ENCODE assay signal across 26 mouse cellular contexts in genomic region chr11:104330151-104330550, GRCm38 (mm10).
DNase-seq lines count a peak whose midpoint lies in the region; ATAC-seq and TF ChIP-seq lines count a peak whose summit lies in the region.
"Had no signal": no experiment of that assay in that cellular context is flagged by ENCODE, and none has a peak within 500 bp of the region (broad histone marks: within the 10 kb centered on the region; RNA-seq: fewer than 3 reads in every experiment).

No protein-coding gene starts in this region.

- H3K9ac ChIP-seq in kidney, postnatal 0 days (ENCODE audit: low read depth, low read length) = no peak overlapping the region
- H3K9ac ChIP-seq in midbrain, embryonic 15.5 days = no peak overlapping the region
- no peak overlapping the region for H3K9ac ChIP-seq in midbrain, embryonic 11.5 days (ENCODE audit: low read length)
- H3K9ac ChIP-seq: embryonic facial prominence, embryonic 12.5 days; embryonic facial prominence, embryonic 15.5 days; forebrain, postnatal 0 days; heart, embryonic 12.5 days; heart, embryonic 15.5 days; hindbrain, embryonic 12.5 days had no signal

- peaks cover 11% of the 10 kb centered on the region for H3K36me3 ChIP-seq in kidney, postnatal 0 days (ENCODE audit: insufficient read depth, low read length)
- H3K36me3 ChIP-seq in midbrain, embryonic 15.5 days (replicated peaks) = peaks cover 21% of the 10 kb centered on the region
- peaks cover 16% of the 10 kb centered on the region for H3K36me3 ChIP-seq in midbrain, embryonic 11.5 days (ENCODE audit: control insufficient read depth, insufficient read depth, low read length)
- H3K36me3 ChIP-seq in testis, adult 2 months (ENCODE audit: control insufficient read depth, insufficient read depth, low read length) = no peaks in the 10 kb centered on the region

- TF ChIP-seq CTCF in kidney, postnatal 0 days (IDR thresholded peaks at IDR 0.05; ENCODE audit: low read depth) = 0 out of 2 replicates have a peak, but pooled peaks have one; percentile 5
- no peak for TF ChIP-seq CTCF in testis, adult 2 months (IDR thresholded peaks at IDR 0.05; ENCODE audit: control insufficient read depth, insufficient read depth, insufficient replicate concordance, low read depth, low read length)

- H3K4me1 ChIP-seq in kidney, postnatal 0 days (replicated peaks; ENCODE audit: insufficient read depth, low read length) = no peaks in the 10 kb centered on the region
- H3K4me1 ChIP-seq in midbrain, embryonic 15.5 days = no peaks in the 10 kb centered on the region
- H3K4me1 ChIP-seq in midbrain, embryonic 11.5 days (ENCODE audit: control insufficient read depth, insufficient read depth, low read length) = no peaks in the 10 kb centered on the region
- H3K4me1 ChIP-seq in testis, adult 2 months (ENCODE audit: control insufficient read depth, insufficient read depth, low read length) = no peaks in the 10 kb centered on the region
- H3K4me1 ChIP-seq: embryonic facial prominence, embryonic 12.5 days; embryonic facial prominence, embryonic 15.5 days; hindbrain, embryonic 12.5 days had no signal

- WGBS in kidney, postnatal 0 days = 86% methylated on average over 4 of the region's 4 CpGs
- 85% methylated on average over 4 of the region's 4 CpGs for WGBS in midbrain, embryonic 15.5 days
- 91% methylated on average over 4 of the region's 4 CpGs for WGBS in midbrain, embryonic 11.5 days

- no peak overlapping the region for H3K27ac ChIP-seq in kidney, postnatal 0 days
- 0 out of 2 replicates have a peak overlapping the region, but pooled peaks have one; percentile 12 for H3K27ac ChIP-seq in midbrain, embryonic 15.5 days
- H3K27ac ChIP-seq in midbrain, embryonic 11.5 days (ENCODE audit: low read depth, low read length) = no peak overlapping the region
- H3K27ac ChIP-seq in testis, adult 2 months (ENCODE audit: control insufficient read depth, insufficient read depth, low read depth, low read length) = peak overlapping the region; percentile 51
- H3K27ac ChIP-seq: embryonic facial prominence, embryonic 12.5 days; embryonic facial prominence, embryonic 15.5 days; gastrocnemius, adult 2 months; heart, embryonic 15.5 days had no signal

- no peak overlapping the region for H3K4me3 ChIP-seq in kidney, postnatal 0 days (replicated peaks; ENCODE audit: low read depth, low read length)
- no peak overlapping the region for H3K4me3 ChIP-seq in midbrain, embryonic 15.5 days
- H3K4me3 ChIP-seq in midbrain, embryonic 11.5 days (ENCODE audit: low read depth, low read length) = no peak overlapping the region
- H3K4me3 ChIP-seq in testis, adult 2 months (ENCODE audit: control insufficient read depth, low read depth, low read length) = peak overlapping the region; percentile 59
- H3K4me3 ChIP-seq: embryonic facial prominence, embryonic 12.5 days; embryonic facial prominence, embryonic 15.5 days; gastrocnemius, adult 2 months; heart, embryonic 12.5 days; heart, embryonic 15.5 days; hindbrain, embryonic 12.5 days had no signal

- peak; percentile 34 for DNase-seq in adrenal gland, adult 2 months
- no peak for DNase-seq in adrenal gland, postnatal 4 days (ENCODE audit: low spot score in 2 of 2)
- DNase-seq in kidney, postnatal 0 days (ENCODE audit: low spot score) = no peak
- DNase-seq in kidney, adult 18-20 months = no peak
- DNase-seq in midbrain, embryonic 11.5 days (ENCODE audit: low spot score, missing footprints) = no peak
- no peak for DNase-seq in testis, postnatal 14 days (ENCODE audit: low spot score)
- DNase-seq: adrenal gland, postnatal 10 days; cerebellum, adult 11 months; cerebellum, adult 9-11 months; cerebellum, postnatal 25 days; forebrain, postnatal 0 days; gastrocnemius, adult 2 months; gastrocnemius, postnatal 14 days; heart, adult 18-20 months; heart, postnatal 10 days; heart, postnatal 4 days had no signal

- H3K27me3 ChIP-seq in kidney, postnatal 0 days (ENCODE audit: insufficient read depth, low read length) = no peaks in the 10 kb centered on the region
- no peaks in the 10 kb centered on the region for H3K27me3 ChIP-seq in midbrain, embryonic 15.5 days (replicated peaks)
- H3K27me3 ChIP-seq in midbrain, embryonic 11.5 days (ENCODE audit: control insufficient read depth, insufficient read depth, low read length) = no peaks in the 10 kb centered on the region
- H3K27me3 ChIP-seq in testis, adult 2 months (ENCODE audit: control insufficient read depth, insufficient read depth, low read length) = no peaks in the 10 kb centered on the region
- H3K27me3 ChIP-seq: embryonic facial prominence, embryonic 12.5 days; embryonic facial prominence, embryonic 15.5 days; heart, embryonic 12.5 days; heart, embryonic 15.5 days; hindbrain, embryonic 12.5 days had no signal

- peak; percentile 55; the same call in 1 of the 2 replicates for TF ChIP-seq POLR2A in testis, adult 2 months (IDR thresholded peaks at IDR 0.05; ENCODE audit: control insufficient read depth, low read depth, low read length)

- ATAC-seq in kidney, postnatal 0 days (replicated peaks; ENCODE audit: low FRiP score, low read depth) = no peak
- ATAC-seq in midbrain, embryonic 15.5 days (replicated peaks) = no peak
- ATAC-seq in midbrain, embryonic 11.5 days (ENCODE audit: low FRiP score) = no peak
- ATAC-seq: activated CD4-positive, CD25-positive, alpha-beta regulatory T cell, adult 4 months; forebrain, embryonic 14.5 days; forebrain, postnatal 0 days; hindbrain, embryonic 16.5 days had no signal

- H3K9me3 ChIP-seq in kidney, postnatal 0 days (replicated peaks; ENCODE audit: low read length) = no peaks in the 10 kb centered on the region
- H3K9me3 ChIP-seq in midbrain, embryonic 15.5 days = no peaks in the 10 kb centered on the region
- no peaks in the 10 kb centered on the region for H3K9me3 ChIP-seq in midbrain, embryonic 11.5 days (ENCODE audit: control insufficient read depth, low read length)
- H3K9me3 ChIP-seq: embryonic facial prominence, embryonic 12.5 days; embryonic facial prominence, embryonic 15.5 days; heart, embryonic 12.5 days; heart, embryonic 15.5 days; hindbrain, embryonic 12.5 days had no signal

- H3K4me2 ChIP-seq in kidney, postnatal 0 days (ENCODE audit: low read length) = no peak overlapping the region
- no peak overlapping the region for H3K4me2 ChIP-seq in midbrain, embryonic 15.5 days
- no peak overlapping the region for H3K4me2 ChIP-seq in midbrain, embryonic 11.5 days
- H3K4me2 ChIP-seq: embryonic facial prominence, embryonic 12.5 days; embryonic facial prominence, embryonic 15.5 days; heart, embryonic 12.5 days; heart, embryonic 15.5 days; hindbrain, embryonic 12.5 days had no signal

Comparison
In these comparisons a context has a peak if more than half of its experiments do, and no peak if none do; other contexts are left out.
1. H3K27ac ChIP-seq: peak in midbrain, embryonic 15.5 days (single experiment) and testis, adult 2 months (single experiment); none in kidney, postnatal 0 days (single experiment) and midbrain, embryonic 11.5 days (single experiment).